Mouse (Mus musculus) hindbrain, embryonic 10.5 days (tissue): ENCODE measurements at regions not wholly inside any gene's neighbourhood (a gene's known extent, or its start where the extent isn't known, plus 50 kb on each side); places are given as distances from the start of the nearest gene placed in this dataset.

Experiments used
- DNase-seq: peaks from one replicate; pipeline ENCODE4 v3.0.0-alpha.2; 2017; ENCODE audit warnings: low spot score
- H3K27ac ChIP-seq: fragments of 300-500 bp; sonication (generic); 2 replicates; pipeline ENCODE4 v1.5.1; 2016; ENCODE audit warnings: mild to moderate bottlenecking, moderate library complexity
- H3K27me3 ChIP-seq: fragments of 300-500 bp; sonication (generic); 2 replicates; pipeline ENCODE4 v1.6.1; 2016; ENCODE audit warnings: mild to moderate bottlenecking; ENCODE audit not compliant: poor library complexity, insufficient read depth, severe bottlenecking
- H3K36me3 ChIP-seq: fragments of 300-500 bp; sonication (generic); 2 replicates; pipeline ENCODE4 v1.6.1; 2016; ENCODE audit warnings: mild to moderate bottlenecking, moderate library complexity
- H3K4me1 ChIP-seq: fragments of 300-500 bp; sonication (generic); replicated peaks from 2 replicates; pipeline ENCODE4 v1.6.1; 2016; ENCODE audit warnings: mild to moderate bottlenecking
- H3K4me3 ChIP-seq: fragments of 300-500 bp; sonication (generic); 2 replicates; pipeline ENCODE4 v1.5.1; 2016; ENCODE audit warnings: mild to moderate bottlenecking, moderate library complexity
- H3K9me3 ChIP-seq: fragments of 300-500 bp; sonication (generic); 2 replicates; pipeline ENCODE4 v1.6.1; 2016; ENCODE audit warnings: mild to moderate bottlenecking, moderate library complexity
- WGBS: fragments of 180-500 bp; shearing (Covaris S2); methylation state at CpG from one replicate; pipeline ENCODE4 v1.1.7; 2016; 5-methylcytosine and 5-hydroxymethylcytosine counted together

DNA sequence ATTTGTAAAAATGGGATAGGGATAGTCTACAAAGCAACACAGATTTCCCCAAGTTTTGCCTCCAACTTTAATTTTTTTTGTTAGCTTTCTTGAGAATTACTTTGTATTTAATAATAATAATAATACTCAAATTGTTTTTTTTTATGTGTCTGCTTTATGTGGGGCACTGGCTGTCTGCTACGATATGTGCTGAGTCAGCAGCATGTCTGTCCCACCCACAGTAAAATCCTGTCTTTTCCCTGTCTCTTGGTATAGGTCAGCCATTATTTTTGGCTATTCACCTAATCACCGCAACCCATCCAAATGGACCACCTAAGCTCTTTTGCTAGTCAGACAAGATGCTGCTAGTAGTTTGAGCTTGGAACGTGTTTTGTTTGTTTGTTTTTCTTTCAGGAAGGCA is 473.0 kb downstream of the Hs3st4 start:
- Histone ChIP-seq H3K4me1 (no peaks in the 10 kb centered on the region), H3K27me3 (no peaks in the 10 kb centered on the region), H3K9me3 (no peaks in the 10 kb centered on the region), H3K36me3 (no peaks in the 10 kb centered on the region), H3K4me3 (no peak overlapping the region), H3K27ac (no peak overlapping the region)
- no peak for DNase-seq
- 85% methylated on average over 3 of the region's 3 CpGs for WGBS

DNA sequence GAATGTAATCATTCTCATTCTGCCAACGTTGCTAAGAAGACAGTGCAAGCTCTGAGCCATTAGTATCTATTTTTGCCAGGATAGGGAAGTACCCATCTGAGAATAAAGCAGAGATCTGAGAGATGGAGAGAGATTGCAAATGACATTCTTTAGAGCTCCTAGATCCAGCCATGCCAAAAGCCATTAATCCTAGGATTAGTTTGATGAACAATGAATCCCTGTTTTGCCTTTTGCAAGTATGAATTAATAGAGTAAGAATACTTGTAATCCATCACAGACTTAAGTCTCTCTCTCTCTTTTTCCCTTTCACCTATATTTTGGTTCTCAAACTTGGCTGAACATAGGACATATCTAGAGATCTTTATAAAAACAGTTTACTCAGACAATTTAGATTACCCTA is 504.7 kb downstream of the Hs3st4 start:
- no peaks in the 10 kb centered on the region for H3K9me3 ChIP-seq
- no peaks in the 10 kb centered on the region for H3K27me3 ChIP-seq
- no peaks in the 10 kb centered on the region for H3K4me1 ChIP-seq
- H3K27ac ChIP-seq: no peak overlapping the region
- no peaks in the 10 kb centered on the region for H3K36me3 ChIP-seq
- H3K4me3 ChIP-seq: no peak overlapping the region
- DNase-seq: no peak
- WGBS: 63% methylated on average over 1 of the region's 1 CpGs

DNA sequence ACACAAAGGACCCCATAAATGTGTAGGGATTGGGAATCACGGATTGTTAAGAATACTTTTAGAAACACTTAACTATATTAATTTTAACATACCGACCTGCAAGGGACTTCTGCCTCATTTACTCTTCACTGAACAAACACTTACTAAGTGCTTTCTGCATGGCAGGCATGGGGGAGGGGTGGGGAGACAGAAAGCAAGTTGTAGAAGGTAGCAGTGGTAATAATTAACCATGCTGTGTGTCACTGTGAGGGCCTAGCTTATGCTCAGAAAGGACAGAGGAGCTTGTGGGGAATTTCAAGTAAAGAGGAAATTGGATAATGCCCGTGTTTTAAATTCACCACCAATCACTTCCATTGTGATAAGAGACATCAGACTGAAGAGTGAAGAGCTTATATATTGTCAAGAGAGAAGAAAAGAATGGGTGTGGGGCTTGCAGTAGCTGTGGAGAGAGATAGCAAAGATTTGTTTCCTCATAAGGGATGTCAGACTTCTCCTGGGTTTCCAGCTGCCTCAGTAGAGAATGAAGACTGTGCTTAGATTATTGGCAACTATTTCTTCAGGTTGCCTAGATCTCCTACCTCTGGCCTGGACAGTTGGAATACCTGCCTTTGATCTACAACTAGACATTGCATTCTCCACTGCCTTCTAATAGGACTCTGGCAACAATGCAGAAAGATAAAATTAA is 508.6 kb downstream of the Hs3st4 start:
- H3K27ac ChIP-seq: no peak overlapping the region
- H3K4me3 ChIP-seq: no peak overlapping the region
- H3K36me3 ChIP-seq: no peaks in the 10 kb centered on the region
- H3K27me3 ChIP-seq: no peaks in the 10 kb centered on the region
- no peaks in the 10 kb centered on the region for H3K4me1 ChIP-seq
- 78% methylated on average over 3 of the region's 3 CpGs for WGBS
- no peak for DNase-seq
- H3K9me3 ChIP-seq: no peaks in the 10 kb centered on the region

DNA sequence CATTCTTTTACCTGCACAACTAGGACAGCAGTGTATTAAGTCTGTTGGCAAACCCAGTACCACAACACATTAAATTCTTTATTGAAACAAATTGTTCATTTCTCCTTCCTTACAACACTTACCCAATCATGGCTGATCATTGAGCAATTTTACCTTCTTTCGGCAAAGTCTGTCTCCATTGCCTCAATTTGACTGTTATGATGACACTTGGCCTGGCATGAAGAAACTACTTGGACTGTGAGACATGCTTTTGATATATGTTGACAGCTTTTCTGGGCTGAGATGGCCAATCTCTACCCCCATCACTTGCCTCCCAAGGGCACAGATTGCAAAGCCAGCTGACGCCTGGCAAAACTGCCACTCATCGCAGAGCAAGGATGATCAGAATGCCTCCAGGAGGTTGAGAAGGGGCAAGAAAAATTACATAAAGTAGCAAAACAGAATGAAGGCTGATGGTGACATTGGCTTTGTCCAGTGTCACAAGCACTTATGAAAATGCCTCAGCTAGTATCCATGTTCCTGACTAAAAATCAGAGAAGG is 509.3 kb downstream of the Hs3st4 start:
- Histone ChIP-seq H3K36me3 (no peaks in the 10 kb centered on the region), H3K27ac (no peak overlapping the region), H3K9me3 (no peaks in the 10 kb centered on the region), H3K4me3 (no peak overlapping the region), H3K4me1 (no peaks in the 10 kb centered on the region), H3K27me3 (no peaks in the 10 kb centered on the region)
- WGBS: 88% methylated on average over 3 of the region's 3 CpGs
- DNase-seq: no peak

DNA sequence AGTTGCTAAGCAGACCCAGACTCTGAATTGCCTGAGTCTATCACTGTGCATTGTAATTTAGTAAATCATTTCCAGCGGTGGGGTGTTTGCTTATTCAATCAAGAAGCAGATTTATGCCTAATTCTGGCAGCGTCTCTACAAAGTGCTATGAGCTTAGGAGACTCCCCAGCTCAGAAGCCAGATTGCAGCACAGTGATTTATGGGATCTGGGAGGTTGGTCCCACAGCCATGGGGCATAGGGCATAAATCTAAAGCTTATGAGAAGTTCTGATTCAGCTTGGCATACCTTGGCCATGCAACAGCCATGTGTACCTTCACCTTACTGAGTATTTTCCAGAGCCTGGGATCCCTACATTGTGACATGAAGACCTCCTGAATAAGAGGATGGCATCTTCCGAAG is 518.0 kb downstream of the Hs3st4 start:
- H3K27me3 ChIP-seq: no peaks in the 10 kb centered on the region

GRCm38 (mm10) chr7:124502760-124503159 is 520.1 kb downstream of the Hs3st4 start:
- Histone ChIP-seq H3K9me3 (no peaks in the 10 kb centered on the region), H3K36me3 (no peaks in the 10 kb centered on the region), H3K4me1 (no peaks in the 10 kb centered on the region), H3K27me3 (no peaks in the 10 kb centered on the region), H3K27ac (no peak overlapping the region), H3K4me3 (no peak overlapping the region)
- WGBS: 92% methylated on average over 5 of the region's 5 CpGs
- no peak for DNase-seq

More for the DNA sequence above, 518.0 kb downstream of the Hs3st4 start:
- WGBS: 86% methylated on average over 3 of the region's 3 CpGs
- Histone ChIP-seq H3K27ac (no peak overlapping the region), H3K4me1 (no peaks in the 10 kb centered on the region), H3K36me3 (no peaks in the 10 kb centered on the region), H3K9me3 (no peaks in the 10 kb centered on the region), H3K4me3 (no peak overlapping the region)
- DNase-seq: no peak

- Histone ChIP-seq H3K27me3 (no peaks in the 10 kb centered on the region), H3K36me3 (no peaks in the 10 kb centered on the region), H3K27ac (no peak overlapping the region), H3K9me3 (no peaks in the 10 kb centered on the region), H3K4me3 (no peak overlapping the region), H3K4me1 (no peaks in the 10 kb centered on the region)
- DNase-seq: no peak
- 89% methylated on average over 1 of the region's 1 CpGs for whole genome bisulfite sequencing
These were observed 566.4 kb downstream of the Hs3st4 start for GRCm38 (mm10) chr7:124549038-124549437.

DNA sequence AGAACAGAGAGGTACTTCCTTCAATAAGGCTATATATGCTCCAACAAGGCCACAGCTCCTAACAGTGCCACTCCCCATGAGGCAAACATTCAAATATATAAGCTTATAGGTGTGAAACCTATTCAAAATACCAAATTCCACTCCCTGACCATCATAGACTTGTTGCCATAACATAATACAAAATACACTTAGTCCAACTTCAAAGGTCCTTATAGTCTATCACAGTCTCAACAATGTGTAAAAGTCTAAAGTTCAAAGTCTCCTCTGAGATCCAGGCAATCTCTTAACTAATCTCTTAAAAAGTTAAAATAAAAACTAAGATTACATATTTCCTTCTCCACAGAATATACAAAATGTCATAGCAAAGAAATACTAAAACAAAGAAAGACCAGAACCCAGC is 574.5 kb downstream of the Hs3st4 start:
- H3K9me3 ChIP-seq: no peaks in the 10 kb centered on the region
- H3K4me3 ChIP-seq: no peak overlapping the region
- no peak for DNase-seq
- H3K4me1 ChIP-seq: no peaks in the 10 kb centered on the region
- no peaks in the 10 kb centered on the region for H3K36me3 ChIP-seq
- no peak overlapping the region for H3K27ac ChIP-seq
- H3K27me3 ChIP-seq: no peaks in the 10 kb centered on the region

GRCm38 (mm10) chr7:124570804-124571203 is 588.1 kb downstream of the Hs3st4 start:
- Histone ChIP-seq H3K36me3 (no peaks in the 10 kb centered on the region), H3K4me3 (no peak overlapping the region), H3K27ac (no peak overlapping the region), H3K4me1 (no peaks in the 10 kb centered on the region), H3K9me3 (no peaks in the 10 kb centered on the region), H3K27me3 (no peaks in the 10 kb centered on the region)
- no peak for DNase-seq

DNA sequence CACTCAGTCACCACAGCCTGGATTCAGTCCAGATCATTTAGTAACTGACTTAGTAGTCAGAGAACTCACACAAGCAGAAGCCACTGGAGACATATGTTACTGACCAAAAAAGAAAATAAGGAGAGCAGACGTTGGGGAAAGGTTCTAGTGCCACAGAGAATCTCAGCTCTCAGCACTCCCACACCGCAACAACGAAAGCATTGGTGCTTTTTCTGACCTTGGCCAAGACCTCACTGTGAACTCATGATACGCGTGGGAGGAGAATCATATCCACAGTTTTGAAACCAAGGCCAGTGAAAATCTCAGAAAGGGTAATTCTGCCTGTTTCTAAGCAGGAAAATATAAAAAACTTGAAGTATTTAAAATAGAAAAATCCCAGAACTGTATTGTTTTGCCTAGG is 591.0 kb downstream of the Hs3st4 start:
- 86% methylated on average over 5 of the region's 5 CpGs for WGBS
- H3K9me3 ChIP-seq: no peaks in the 10 kb centered on the region
- DNase-seq: no peak

GRCm38 (mm10) chr7:124581342-124581741 is 598.7 kb downstream of the Hs3st4 start:
- Histone ChIP-seq H3K4me3 (no peak overlapping the region), H3K27ac (no peak overlapping the region), H3K9me3 (no peaks in the 10 kb centered on the region), H3K36me3 (no peaks in the 10 kb centered on the region), H3K27me3 (no peaks in the 10 kb centered on the region), H3K4me1 (peaks cover 10% of the 10 kb centered on the region; the same call in 1 of the 2 replicates)
- WGBS: 86% methylated on average over 2 of the region's 2 CpGs
- no peak for DNase-seq

More for the DNA sequence above, 591.0 kb downstream of the Hs3st4 start:
- H3K27me3 ChIP-seq: no peaks in the 10 kb centered on the region
- H3K4me3 ChIP-seq: no peak overlapping the region
- no peaks in the 10 kb centered on the region for H3K36me3 ChIP-seq
- H3K27ac ChIP-seq: no peak overlapping the region
- H3K4me1 ChIP-seq: no peaks in the 10 kb centered on the region

- DNase-seq: no peak
- Histone ChIP-seq H3K9me3 (no peaks in the 10 kb centered on the region), H3K27ac (no peak overlapping the region), H3K4me3 (no peak overlapping the region), H3K36me3 (no peaks in the 10 kb centered on the region), H3K4me1 (peaks cover 10% of the 10 kb centered on the region; the same call in 1 of the 2 replicates), H3K27me3 (no peaks in the 10 kb centered on the region)
- 43% methylated on average over 1 of the region's 1 CpGs for WGBS
These were observed 602.6 kb downstream of the Hs3st4 start for GRCm38 (mm10) chr7:124585296-124585695.

DNA sequence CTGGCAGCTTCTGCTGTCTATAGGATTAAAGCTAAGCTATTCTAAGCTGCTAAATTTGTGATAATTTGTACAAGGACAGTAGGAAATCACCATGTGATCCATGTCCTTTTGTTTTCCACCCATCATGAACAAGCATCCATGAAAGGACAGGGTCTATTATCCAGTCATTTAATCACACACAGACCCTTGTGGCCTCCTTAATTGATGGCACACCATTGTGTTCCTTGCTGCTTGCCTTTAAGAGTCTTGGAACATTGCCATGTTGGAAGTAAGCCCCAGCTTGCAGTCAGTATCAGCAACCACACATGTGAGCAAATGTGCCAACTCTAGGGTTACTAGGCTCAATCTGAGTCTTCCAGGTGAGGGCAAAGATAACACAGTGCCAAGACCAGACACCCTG is 608.7 kb downstream of the Hs3st4 start:
- Histone ChIP-seq H3K4me3 (no peak overlapping the region), H3K9me3 (no peaks in the 10 kb centered on the region), H3K27me3 (no peaks in the 10 kb centered on the region), H3K36me3 (no peaks in the 10 kb centered on the region), H3K4me1 (no peaks in the 10 kb centered on the region), H3K27ac (no peak overlapping the region)
- no peak for DNase-seq

GRCm38 (mm10) chr7:124593462-124593861 is 610.8 kb downstream of the Hs3st4 start:
- H3K9me3 ChIP-seq: no peaks in the 10 kb centered on the region
- no peak for DNase-seq
- no peaks in the 10 kb centered on the region for H3K4me1 ChIP-seq
- H3K4me3 ChIP-seq: no peak overlapping the region
- H3K27ac ChIP-seq: no peak overlapping the region
- no peaks in the 10 kb centered on the region for H3K27me3 ChIP-seq
- H3K36me3 ChIP-seq: no peaks in the 10 kb centered on the region
